Mouse (Mus musculus) activated CD4-positive, CD25-positive, alpha-beta regulatory T cell (primary cell): ENCODE results near the gene Pxmp4. TPM values are rescaled to one million over a fixed set of nuclear protein-coding genes. Genes with fewer than 3 reads are reported as not detected.

Experiments
- polyA plus RNA-seq, 2 experiments: library from polyadenylated mRNA; unstranded; fragments of 100-300 nt; shearing (Covaris generic); gene quantifications; one replicate each; pipeline ENCODE4 v1.2.1; 2017

Pxmp4 gene
- polyA plus RNA-seq, result 10 to 100 TPM; 26.8 to 32.7 TPM

DNA sequence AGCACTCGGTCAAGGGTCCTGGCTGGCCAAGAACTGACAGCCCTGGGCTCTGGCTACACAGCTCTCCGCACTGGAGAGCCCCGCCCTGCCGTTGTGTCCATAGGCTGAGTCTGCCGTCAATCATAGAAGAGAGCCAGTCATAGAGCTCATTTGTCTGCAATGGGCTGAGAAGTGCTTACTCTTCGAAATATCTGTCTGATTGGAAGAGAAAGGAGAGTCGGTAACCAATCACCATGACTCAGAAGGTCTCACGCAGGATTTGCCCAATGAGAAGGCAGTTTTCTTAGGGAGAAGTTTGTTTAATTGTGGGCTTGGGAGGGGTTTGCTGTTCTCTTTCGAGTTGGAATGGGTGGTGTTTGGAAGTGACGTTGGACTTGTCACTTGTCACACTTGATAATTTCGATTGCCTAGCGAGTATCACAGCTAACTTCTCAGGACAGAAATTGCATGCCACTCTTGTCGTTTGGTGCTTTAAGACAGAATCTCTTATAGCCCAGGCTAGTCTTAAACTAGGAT, at the start of gene Pxmp4:
Gene Pxmp4, minus strand, starts transcription at position 71 of the 516 bp plus-strand sequence.

GRCm38 (mm10) chr2:154651363-154651762, 47.9 kb upstream of the Pxmp4 start, which contains the start of gene Chmp4b:
Gene Chmp4b, plus strand, starts transcription at chr2:154651705.

GRCm38 (mm10) chr2:154613118-154614115, 9.9 kb upstream of the Pxmp4 start, which contains the start of the genes Zfp341 and 4930519P11Rik:
Gene Zfp341, plus strand, starts transcription at chr2:154613297.
Gene 4930519P11Rik, minus strand, starts transcription at chr2:154613437.

GRCm38 (mm10) chr2:154569836-154570286, 33.6 kb downstream of the Pxmp4 start, which contains the start of gene E2f1:
Gene E2f1, minus strand, starts transcription at chr2:154569892.

GRCm38 (mm10) chr2:154558264-154559039, 45.1 kb downstream of the Pxmp4 start, which contains the start of gene Necab3:
Gene Necab3, minus strand, starts transcription at chr2:154558890.

GRCm38 (mm10) chr2:154551476-154551875, 52.0 kb downstream of the Pxmp4 start, which contains the start of gene Actl10:
Gene Actl10, plus strand, starts transcription at chr2:154551776.

DNA sequence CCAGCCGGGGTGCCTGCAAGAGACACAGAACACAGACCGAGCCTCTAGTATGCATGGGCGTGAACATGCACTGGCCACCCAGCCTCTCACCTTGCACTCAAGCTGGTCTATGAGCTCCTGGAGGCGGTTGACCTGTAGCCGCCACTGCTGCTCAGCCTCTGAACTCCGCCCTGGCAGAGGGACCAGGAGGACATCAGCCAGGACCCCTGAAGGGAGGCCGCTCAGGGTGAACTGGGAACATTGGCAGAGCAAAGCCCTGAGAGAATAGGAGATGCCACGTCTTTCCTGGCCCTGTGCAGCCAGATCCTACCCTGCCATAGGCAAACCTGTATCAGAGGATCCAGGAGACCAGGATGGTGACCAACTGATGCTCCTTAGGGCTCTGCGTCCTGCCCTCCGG, 56.8 kb downstream of the Pxmp4 start, which contains the start of gene 1700003F12Rik:
Gene 1700003F12Rik, plus strand, starts transcription at position 375 of the 400 bp plus-strand sequence.

Other genes starting within 250 kb of the Pxmp4 start
- 10 to 100 TPM; 17.7 to 32.1 TPM for gene Cdk5rap1, start 230.7 kb downstream of the Pxmp4 start, polyA plus RNA-seq
- gene Snta1, start 195.6 kb downstream of the Pxmp4 start, polyA plus RNA-seq, result under 1 TPM in 1 of 2 experiments, not detected in 1; 0.37 TPM
- 10 to 100 TPM; 21.1 to 27.1 TPM for gene Cbfa2t2, start 167.2 kb downstream of the Pxmp4 start, polyA plus RNA-seq
- 1 to 10 TPM in 1 of 2 experiments, not detected in 1; 2.2 TPM for gene 1700003F12Rik, start 56.6 kb downstream of the Pxmp4 start, polyA plus RNA-seq
- under 1 TPM in 1 of 2 experiments, not detected in 1; 0.18 TPM for gene Actl10, start 51.9 kb downstream of the Pxmp4 start, polyA plus RNA-seq
- gene Necab3, start 44.8 kb downstream of the Pxmp4 start, polyA plus RNA-seq, result under 1 TPM; 0.55 to 0.75 TPM
- 1 to 10 TPM; 9.0 to 9.8 TPM for gene E2f1, start 33.8 kb downstream of the Pxmp4 start, polyA plus RNA-seq
- under 1 TPM; 0.44 to 0.58 TPM for gene Zfp341, start 9.6 kb upstream of the Pxmp4 start, polyA plus RNA-seq
- gene 4930519P11Rik, start 9.7 kb upstream of the Pxmp4 start, polyA plus RNA-seq, result under 1 TPM in 1 of 2 experiments, not detected in 1; 0.61 TPM
- gene Chmp4b, start 48.0 kb upstream of the Pxmp4 start, polyA plus RNA-seq, result 10 to 100 TPM; 16.0 to 18.1 TPM
- gene Gm14214, start 166.3 kb upstream of the Pxmp4 start, polyA plus RNA-seq, result under 1 TPM in 1 of 2 experiments, not detected in 1; 0.54 TPM
- gene Raly, start 187.4 kb upstream of the Pxmp4 start, polyA plus RNA-seq, result 100 to 1,000 TPM; 165 to 193 TPM
- gene a, start 187.7 kb upstream of the Pxmp4 start, polyA plus RNA-seq, result 1 to 10 TPM in 1 of 2 experiments, under 1 TPM in 1; 0.84 to 1.6 TPM